Mouse (Mus musculus) megakaryocyte, embryonic 14.5 days (primary cell): ENCODE results near the gene Pld3.

Source experiments
- FLI1 ChIP-seq: IDR thresholded peaks from 2 replicates; pipeline ENCODE4 v1.6.1; 2012; ENCODE audit warnings: low read length, inconsistent platforms, mixed read lengths
- GATA1 ChIP-seq: IDR thresholded peaks from 3 replicates; pipeline ENCODE4 v1.6.1; 2012; ENCODE audit warnings: mixed read lengths, low read length, inconsistent platforms, borderline replicate concordance

DNA sequence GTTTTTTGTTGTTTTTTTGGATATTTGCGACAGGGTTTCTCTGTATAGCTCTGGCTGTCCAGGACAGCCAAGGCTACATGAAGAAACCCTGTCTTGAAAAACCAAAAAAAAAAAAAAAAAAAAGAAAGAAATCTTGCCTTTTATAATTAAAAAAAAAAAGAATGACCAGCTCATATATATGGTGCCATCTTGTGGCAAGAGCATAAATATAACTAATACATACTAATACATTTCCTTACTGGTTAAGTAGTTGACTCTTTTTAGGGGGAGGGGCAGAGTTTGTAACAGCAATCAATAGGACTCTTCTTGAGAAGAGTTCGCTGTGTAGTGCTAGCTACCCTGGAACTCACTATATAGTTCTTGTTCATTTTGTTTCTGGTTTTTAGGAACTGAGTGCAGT, 34.7 kb upstream of the Pld3 start:
- TF ChIP-seq GATA1 (no peak), FLI1 (no peak)
